Mouse (Mus musculus) splenic B cell, adult 2 months (primary cell): ENCODE results near the gene Tomm5.

Experiments
- DNase-seq: peaks from one replicate; pipeline ENCODE4 v3.0.0-alpha.2; 2011; ENCODE audit warnings: low read depth, low spot score
- H3K27me3 ChIP-seq: 2 replicates; pipeline ENCODE4 v1.6.1; 2012; ENCODE audit warnings: mild to moderate bottlenecking, low read length, moderate library complexity, mixed read lengths; ENCODE audit not compliant: control insufficient read depth, poor library complexity, insufficient read depth, severe bottlenecking
- H3K36me3 ChIP-seq: 2 replicates; pipeline ENCODE4 v1.6.1; 2012; ENCODE audit warnings: mild to moderate bottlenecking, low read length, moderate library complexity, mixed read lengths; ENCODE audit not compliant: control insufficient read depth, poor library complexity, insufficient read depth, severe bottlenecking

Gene Tomm5

GRCm38 (mm10) chr4:45107601-45108277 lies at the start of gene Tomm5:
TSS of gene Tomm5 (minus strand) at chr4:45108114.
- no peaks in the 10 kb centered on the region for H3K36me3 ChIP-seq
- H3K27me3 ChIP-seq = no peaks in the 10 kb centered on the region
- DNase-seq = peak; percentile 92

DNA sequence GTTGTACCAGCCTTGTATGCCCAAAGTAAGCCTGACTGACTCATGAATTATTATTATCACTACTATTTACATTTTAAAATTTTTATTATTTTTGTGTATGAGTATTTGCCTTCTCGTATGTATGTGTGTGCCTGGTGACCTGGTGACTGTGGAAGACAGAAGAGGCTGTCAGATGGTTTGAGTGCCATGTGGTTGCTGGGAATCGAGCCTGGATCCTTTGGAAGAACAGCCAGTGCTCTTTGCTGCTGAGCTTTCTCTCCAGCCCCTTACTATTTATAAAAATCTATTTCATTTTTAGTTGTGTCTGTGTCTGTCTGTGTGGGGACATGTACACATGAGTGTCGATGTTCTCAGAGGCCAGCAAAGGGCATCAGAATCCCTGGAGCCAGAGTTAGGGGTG lies 48.5 kb upstream of the Tomm5 start:
- DNase-seq = no peak
- Histone ChIP-seq H3K27me3 (no peaks in the 10 kb centered on the region), H3K36me3 (no peaks in the 10 kb centered on the region)

DNA sequence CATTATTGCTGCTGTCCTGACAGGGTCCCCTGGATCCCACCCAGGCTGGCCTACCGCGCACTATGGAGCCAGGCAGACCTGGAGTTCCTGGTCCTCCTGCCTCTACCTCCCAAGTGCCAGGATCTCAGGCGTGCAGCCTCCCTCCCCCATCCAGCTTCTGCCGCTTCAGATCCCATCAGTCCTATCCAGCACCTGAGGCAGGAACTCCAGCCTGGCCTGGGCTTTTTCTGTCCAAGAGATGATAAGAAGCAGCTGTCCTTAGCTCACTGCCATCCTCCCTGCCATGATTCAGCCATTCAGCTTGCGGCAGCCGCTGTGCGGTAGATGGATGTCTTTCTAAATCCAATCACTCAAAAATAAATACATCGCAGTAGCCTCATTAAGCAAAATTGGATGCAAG lies 35.1 kb upstream of the Tomm5 start:
- H3K27me3 ChIP-seq = no peaks in the 10 kb centered on the region
- H3K36me3 ChIP-seq = no peaks in the 10 kb centered on the region
- DNase-seq = no peak

- no peaks in the 10 kb centered on the region for H3K36me3 ChIP-seq
- DNase-seq = no peak
- no peaks in the 10 kb centered on the region for H3K27me3 ChIP-seq
These were observed 34.5 kb upstream of the Tomm5 start for GRCm38 (mm10) chr4:45142411-45142810.

- H3K36me3 ChIP-seq = no peaks in the 10 kb centered on the region
- no peak for DNase-seq
These were observed 33.9 kb upstream of the Tomm5 start for GRCm38 (mm10) chr4:45141835-45142234.

DNA sequence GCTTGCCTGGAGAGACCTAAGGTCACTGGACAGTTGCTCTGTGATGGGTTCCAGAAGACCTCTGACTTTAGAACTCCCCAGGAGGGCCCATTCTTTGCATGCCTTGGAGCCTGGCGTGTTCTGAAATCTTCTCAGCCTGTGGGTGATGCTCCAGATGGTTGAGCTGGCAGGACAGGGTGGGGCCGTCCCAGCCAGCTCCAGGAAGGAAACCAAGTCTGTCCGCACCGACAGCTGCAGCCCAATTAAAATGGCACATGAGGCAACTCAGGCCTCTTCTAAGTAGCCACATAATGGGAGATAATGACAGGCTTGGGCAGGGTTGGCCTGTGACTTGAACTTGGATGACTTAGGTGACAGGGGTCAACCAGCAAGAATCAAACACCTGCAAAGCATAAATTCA lies 29.7 kb upstream of the Tomm5 start:
- H3K27me3 ChIP-seq = no peaks in the 10 kb centered on the region
- no peak for DNase-seq

More at GRCm38 (mm10) chr4:45141835-45142234, 33.9 kb upstream of the Tomm5 start:
- no peaks in the 10 kb centered on the region for H3K27me3 ChIP-seq

DNA sequence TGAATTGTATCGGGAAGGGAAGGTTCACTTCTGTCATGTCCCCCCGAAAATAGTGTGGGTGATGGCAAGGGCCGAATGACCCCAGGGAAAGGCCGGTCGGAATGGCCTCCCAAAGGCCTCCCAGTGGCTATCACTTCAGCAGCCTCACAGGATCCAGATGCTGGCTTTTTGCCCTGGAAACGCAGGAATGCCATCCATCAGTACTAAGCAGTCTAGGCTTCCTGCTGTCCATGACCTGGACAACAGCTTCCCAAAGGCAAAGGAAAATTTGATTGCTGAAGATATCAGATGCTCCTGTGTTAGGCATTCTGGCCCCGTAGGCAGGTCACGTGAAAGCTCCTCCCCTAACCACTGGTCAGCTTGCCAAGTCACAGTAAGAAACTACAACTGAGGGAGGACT lies 26.6 kb upstream of the Tomm5 start:
- DNase-seq = no peak
- no peaks in the 10 kb centered on the region for H3K36me3 ChIP-seq
- H3K27me3 ChIP-seq = no peaks in the 10 kb centered on the region

More for the DNA sequence above, 29.7 kb upstream of the Tomm5 start:
- H3K36me3 ChIP-seq = no peaks in the 10 kb centered on the region

GRCm38 (mm10) chr4:45131021-45131420 lies 23.1 kb upstream of the Tomm5 start:
- H3K27me3 ChIP-seq = no peaks in the 10 kb centered on the region
- no peak for DNase-seq
- H3K36me3 ChIP-seq = no peaks in the 10 kb centered on the region

GRCm38 (mm10) chr4:45121311-45121710 lies 13.4 kb upstream of the Tomm5 start:
- no peaks in the 10 kb centered on the region for H3K36me3 ChIP-seq
- H3K27me3 ChIP-seq = no peaks in the 10 kb centered on the region
- no peak for DNase-seq

DNA sequence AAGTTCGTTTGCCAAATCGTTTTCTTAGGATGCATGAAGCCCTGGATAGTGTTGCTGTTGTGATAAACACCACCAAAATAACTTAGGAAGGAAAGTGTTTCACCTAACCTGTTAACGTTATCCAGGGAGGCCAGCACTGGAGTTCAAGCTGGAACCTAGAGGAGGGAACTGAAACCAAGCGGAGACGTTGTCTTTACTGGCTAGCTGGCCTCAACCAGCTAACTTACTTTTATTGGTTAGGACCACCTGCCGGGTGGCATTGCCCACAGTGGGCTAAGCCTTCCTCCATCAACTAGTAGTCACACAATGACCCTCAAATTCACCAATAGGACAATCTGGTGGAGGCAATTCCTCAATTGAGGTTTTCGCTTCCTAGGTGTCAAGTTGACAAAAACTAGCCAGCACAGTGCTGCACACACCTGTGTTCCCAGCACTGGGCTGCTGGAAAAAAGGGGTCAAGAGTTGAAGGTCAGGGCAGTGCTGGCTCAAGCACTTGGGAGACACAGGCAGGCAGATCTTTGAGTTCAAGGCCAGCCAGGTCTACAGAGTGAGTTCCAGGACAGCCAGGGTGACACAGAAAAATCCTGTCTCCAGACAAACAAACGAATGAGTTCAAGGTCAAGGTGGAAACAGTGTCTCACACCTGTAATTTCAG lies 669 bp upstream of the Tomm5 start:
- DNase-seq = peak; percentile 33
- H3K27me3 ChIP-seq = no peaks in the 10 kb centered on the region
- no peaks in the 10 kb centered on the region for H3K36me3 ChIP-seq

DNA sequence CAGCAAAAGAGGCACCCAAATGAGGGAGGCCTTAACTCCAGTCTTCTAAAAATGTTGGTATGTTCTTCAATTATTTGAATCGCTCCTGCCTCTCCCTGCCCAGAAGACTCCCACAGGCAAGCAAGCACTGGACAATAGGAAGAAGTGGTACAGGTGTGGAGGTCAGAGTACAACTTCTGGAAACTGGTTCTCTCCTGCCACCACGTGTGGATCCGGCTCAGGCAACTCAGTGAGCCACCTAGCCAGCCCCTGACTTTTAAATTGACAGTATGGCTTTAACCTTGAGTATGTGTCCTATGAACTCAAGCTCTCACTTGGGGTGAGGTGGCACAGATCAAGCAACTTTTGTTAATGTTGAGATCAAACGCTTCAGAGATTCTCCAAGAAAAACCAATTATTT lies 848 bp downstream of the Tomm5 start:
- no peak for DNase-seq
- Histone ChIP-seq H3K36me3 (no peaks in the 10 kb centered on the region), H3K27me3 (no peaks in the 10 kb centered on the region)

- H3K27me3 ChIP-seq = no peaks in the 10 kb centered on the region
- DNase-seq = peak; percentile 11
- 0 out of 2 replicates have a peak, but pooled peaks cover 2% of the 10 kb centered on the region for H3K36me3 ChIP-seq
These were observed 1.5 kb downstream of the Tomm5 start for GRCm38 (mm10) chr4:45106409-45106808.

GRCm38 (mm10) chr4:45097198-45097872 lies 10.6 kb downstream of the Tomm5 start:
- no peaks in the 10 kb centered on the region for H3K27me3 ChIP-seq
- DNase-seq = peak; percentile 85
- peaks cover 2% of the 10 kb centered on the region; the same call in 1 of the 2 replicates for H3K36me3 ChIP-seq

GRCm38 (mm10) chr4:45084895-45085290 lies 23.0 kb downstream of the Tomm5 start:
- Histone ChIP-seq H3K36me3 (no peaks in the 10 kb centered on the region), H3K27me3 (no peaks in the 10 kb centered on the region)
- DNase-seq = no peak
